ENCODE assay signal across 8 mouse cellular contexts in the genomic region with DNA sequence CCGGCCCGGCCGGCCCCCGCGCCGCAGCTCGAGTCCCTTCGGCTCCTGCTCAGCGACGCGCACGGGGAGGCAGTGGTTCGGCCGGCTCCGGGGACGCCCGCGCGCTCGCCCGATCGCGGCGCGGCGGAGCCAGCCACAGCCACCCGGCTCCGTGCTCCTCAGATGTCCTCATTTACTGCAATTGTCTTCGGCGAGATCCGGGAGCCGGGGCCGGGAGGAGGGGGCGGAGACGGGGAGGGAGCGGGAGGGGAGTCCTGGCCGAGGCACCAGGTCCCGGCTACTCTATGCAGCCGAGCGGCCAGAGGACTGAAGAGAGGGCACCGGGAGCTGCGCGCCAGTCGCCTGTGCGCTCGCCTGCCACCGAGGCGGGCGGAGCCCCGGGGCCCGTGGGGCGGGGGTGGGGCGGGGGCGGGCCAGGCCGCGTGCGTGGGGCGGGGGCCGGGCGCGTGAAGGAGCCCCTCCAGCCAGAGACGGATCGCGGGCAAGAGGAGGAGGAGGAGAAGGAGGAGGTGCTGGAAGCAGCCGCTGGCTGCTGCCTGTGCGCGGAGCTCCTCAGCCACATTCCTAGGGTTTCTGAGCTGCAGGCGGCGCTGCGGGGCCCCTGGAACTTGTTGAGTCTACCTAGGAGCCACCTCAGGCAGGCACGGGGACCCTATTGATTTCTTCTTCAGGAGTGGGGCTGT. TPM values are rescaled to one million over a fixed set of nuclear protein-coding genes. Genes with fewer than 3 reads are reported as not detected.
A peak's percentile ranks its signal among the peaks of the same experiment; 100 is the strongest.
DNase-seq lines count a peak whose midpoint lies in the region; ATAC-seq lines count a peak whose summit lies in the region.

A gene (minus strand): TSS at position 504 of the 683 bp plus-strand sequence.

- peak within 1 kb of the TSS; percentile 23; the same call in 1 of the 2 replicates for H3K9ac ChIP-seq in heart, embryonic 11.5 days (ENCODE audit: low read depth, low read length)
- 0 out of 2 replicates have a peak within 1 kb of the TSS, but pooled peaks have one; percentile 22 for H3K9ac ChIP-seq in liver, embryonic 12.5 days
- H3K9ac ChIP-seq in neural tube, embryonic 12.5 days: peak within 1 kb of the TSS; percentile 61

- H3K27ac ChIP-seq in heart, embryonic 11.5 days (ENCODE audit: low read depth, low read length): no peak within 1 kb of the TSS
- no peak within 1 kb of the TSS for H3K27ac ChIP-seq in liver, embryonic 12.5 days
- H3K27ac ChIP-seq in neural tube, embryonic 12.5 days: no peak within 1 kb of the TSS

- H3K4me3 ChIP-seq in heart, embryonic 11.5 days (ENCODE audit: low read depth, low read length): peak within 1 kb of the TSS; percentile 48
- H3K4me3 ChIP-seq in liver, embryonic 12.5 days: peak within 1 kb of the TSS; percentile 43
- H3K4me3 ChIP-seq in neural tube, embryonic 12.5 days: peak within 1 kb of the TSS; percentile 59

- H3K27me3 ChIP-seq in heart, embryonic 11.5 days (ENCODE audit: control insufficient read depth, insufficient read depth, low read length): peaks cover 37% of the 10 kb centered on the region
- H3K27me3 ChIP-seq in liver, embryonic 12.5 days (replicated peaks): peaks cover 41% of the 10 kb centered on the region
- peaks cover 33% of the 10 kb centered on the region for H3K27me3 ChIP-seq in neural tube, embryonic 12.5 days (replicated peaks)

- peak; percentile 84 for ATAC-seq in heart, embryonic 11.5 days (replicated peaks; ENCODE audit: insufficient number of reproducible peaks, low FRiP score, low TSS enrichment)
- ATAC-seq in liver, embryonic 12.5 days: no peak
- peak; percentile 87 for ATAC-seq in neural tube, embryonic 12.5 days (ENCODE audit: low FRiP score, low read depth)
- ATAC-seq in inflammation-experienced regulatory T-cells, adult 6 months: no peak

- peak; percentile 4 for DNase-seq in cerebellum, adult 11 months
- no peak for DNase-seq in cerebellum, adult 8-10 months
- peak; percentile 81 for DNase-seq in embryo, embryonic 11 days
- peak; percentile 23 to 44 for DNase-seq in kidney, postnatal 25 days

- H3K9me3 ChIP-seq in heart, embryonic 11.5 days (replicated peaks; ENCODE audit: control insufficient read depth, low read length): no peaks in the 10 kb centered on the region
- H3K9me3 ChIP-seq in liver, embryonic 12.5 days (replicated peaks): no peaks in the 10 kb centered on the region
- no peaks in the 10 kb centered on the region for H3K9me3 ChIP-seq in neural tube, embryonic 12.5 days

- peaks cover 15% of the 10 kb centered on the region for H3K4me1 ChIP-seq in heart, embryonic 11.5 days (ENCODE audit: control insufficient read depth, insufficient read depth, low read length)
- H3K4me1 ChIP-seq in liver, embryonic 12.5 days: peaks cover 7% of the 10 kb centered on the region; the same call in 1 of the 2 replicates
- peaks cover 19% of the 10 kb centered on the region for H3K4me1 ChIP-seq in neural tube, embryonic 12.5 days

- WGBS in heart, embryonic 11.5 days (ENCODE audit: insufficient replicate concordance): under 1% methylated on average over 68 of the region's 71 CpGs
- WGBS in liver, embryonic 12.5 days (ENCODE audit: insufficient replicate concordance): 2% methylated on average over 41 of the region's 71 CpGs
- WGBS in neural tube, embryonic 12.5 days: under 1% methylated on average over 61 of the region's 71 CpGs

- no peaks in the 10 kb centered on the region; the same call in 1 of the 2 replicates for H3K36me3 ChIP-seq in heart, embryonic 11.5 days (ENCODE audit: control insufficient read depth, insufficient read depth, low read length)
- no peaks in the 10 kb centered on the region for H3K36me3 ChIP-seq in liver, embryonic 12.5 days
- no peaks in the 10 kb centered on the region for H3K36me3 ChIP-seq in neural tube, embryonic 12.5 days

- H3K4me2 ChIP-seq in heart, embryonic 11.5 days: peak within 1 kb of the TSS; percentile 89
- H3K4me2 ChIP-seq in liver, embryonic 12.5 days: peak within 1 kb of the TSS; percentile 68
- peak within 1 kb of the TSS; percentile 95 for H3K4me2 ChIP-seq in neural tube, embryonic 12.5 days (replicated peaks)

RNA-seq across cellular contexts. Expression of the gene that starts here (rescaled TPM):
- polyA plus RNA-seq in heart, embryonic 11.5 days (2014; fragmentation: Nextera tagmentation; extraction: Ambion mirVana): 1.5 and 2.3 TPM in 2 replicates
- 0.36 and 0.39 TPM in 2 replicates for polyA plus RNA-seq in liver, embryonic 12.5 days (2016; fragmentation: Nextera tagmentation; extraction: Ambion mirVana)
- 3.2 and 3.3 TPM in 2 replicates for polyA plus RNA-seq in neural tube, embryonic 12.5 days (2016; fragmentation: Nextera tagmentation; extraction: Ambion mirVana)
- under 1 TPM in 1 of 3 experiments, not detected in 2; 0.13 TPM for polyA plus RNA-seq in inflammation-experienced regulatory T-cells, adult 6 months (2017; shearing (Covaris generic))

Comparison
In these comparisons a context has a peak if more than half of its experiments do, and no peak if none do; other contexts are left out.
1. ATAC-seq: peak in heart, embryonic 11.5 days (single experiment) and neural tube, embryonic 12.5 days (single experiment); none in liver, embryonic 12.5 days (single experiment) and inflammation-experienced regulatory T-cells, adult 6 months (single experiment).
2. Peak in every context shown above with its lines, with median percentiles within 50 percentile points of each other: H3K4me2 ChIP-seq, H3K4me3 ChIP-seq and H3K9ac ChIP-seq.